Mouse (Mus musculus) liver, adult 2 months (tissue): ENCODE results near the gene Arhgdib.

Experiments
- CTCF ChIP-seq: fragments of 200-500 bp; IDR thresholded peaks from 2 replicates; pipeline ENCODE4 v1.5.1; 2011; ENCODE audit warnings: low read depth, low read length, control low read depth
- POLR2A ChIP-seq: fragments of 200-500 bp; IDR thresholded peaks from 2 replicates; pipeline ENCODE4 v1.6.1; 2011; ENCODE audit warnings: low read length, control low read depth; ENCODE audit not compliant: insufficient read depth; ENCODE audit errors: extremely low read depth

DNA sequence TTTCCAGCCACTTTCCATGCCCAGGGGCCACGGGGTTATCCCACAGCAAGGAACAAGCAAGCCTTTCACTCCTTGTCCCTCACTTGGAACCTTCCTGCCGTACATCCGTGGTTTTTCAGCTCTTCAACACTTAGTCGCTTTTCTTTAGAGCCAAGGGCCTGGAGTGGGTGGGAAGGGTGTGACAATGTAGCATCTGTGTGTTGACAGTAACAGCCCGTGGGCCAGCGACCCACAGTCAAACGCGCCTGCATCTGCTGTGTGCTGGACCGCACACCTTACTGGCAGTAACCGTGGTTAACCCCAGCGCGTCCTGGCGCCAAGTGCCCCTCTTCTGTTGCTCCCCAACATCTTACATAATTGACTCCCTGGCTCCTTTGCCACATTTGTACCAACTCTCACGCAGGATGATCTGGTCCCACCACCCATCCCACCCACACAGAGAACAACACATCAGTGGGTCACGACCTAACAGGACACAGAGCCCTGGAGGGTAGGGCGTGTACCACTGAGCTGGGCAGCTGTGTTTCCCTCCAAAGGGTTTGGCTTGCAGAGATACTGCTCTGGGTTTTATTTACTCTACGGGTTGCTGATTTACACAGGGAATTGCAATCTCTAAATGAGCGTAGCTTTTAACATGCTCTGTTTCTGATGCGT is 35.3 kb downstream of the Arhgdib start:
- TF ChIP-seq CTCF (no peak), POLR2A (no peak)
